Mouse (Mus musculus) bone marrow, adult 2 months (tissue): ENCODE results near the gene Pced1a.

Experiments used
- CTCF ChIP-seq: fragments of 200-500 bp; IDR thresholded peaks from 2 replicates; pipeline ENCODE4 v1.5.1; 2011; ENCODE audit warnings: low read length, control low read depth; ENCODE audit not compliant: control insufficient read depth, insufficient read depth
- POLR2A ChIP-seq: fragments of 200-500 bp; IDR thresholded peaks from 2 replicates; pipeline ENCODE4 v1.6.1; 2011; ENCODE audit warnings: low read depth, mild to moderate bottlenecking, control low read depth, low read length, borderline replicate concordance; ENCODE audit not compliant: control insufficient read depth

DNA sequence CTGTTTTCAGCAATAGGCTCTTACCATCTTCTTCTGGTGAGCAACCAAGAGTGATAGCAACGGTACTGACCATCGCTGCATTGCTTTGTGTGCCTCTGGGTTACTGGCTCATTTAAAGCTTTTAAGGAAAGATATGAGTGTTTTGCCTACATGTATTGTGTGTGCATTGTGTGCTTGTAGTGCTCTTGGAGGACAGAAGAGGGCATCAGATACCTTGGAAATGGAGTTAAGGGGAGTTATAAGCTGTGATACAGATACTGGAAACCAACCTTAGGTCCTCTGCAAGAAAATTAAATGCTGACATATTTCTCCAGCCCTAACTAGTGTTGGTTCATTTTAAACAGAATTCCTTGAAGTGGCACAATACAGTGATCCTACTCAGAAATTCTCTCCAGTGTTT is 35.7 kb downstream of the Pced1a start:
- TF ChIP-seq CTCF (no peak), POLR2A (no peak)
